ENCODE assay signal across 9 mouse cellular contexts in genomic region chr14:121579055-121579454, GRCm38 (mm10).
DNase-seq lines count a peak whose midpoint lies in the region; ATAC-seq and TF ChIP-seq lines count a peak whose summit lies in the region.
"Had no signal": no experiment of that assay in that cellular context is flagged by ENCODE, and none has a peak within 500 bp of the region (broad histone marks: within the 10 kb centered on the region; RNA-seq: fewer than 3 reads in every experiment).

No protein-coding gene starts in this region.

- DNase-seq in cerebellum, adult 2 months, result peak; percentile 41 to 57
- no peak for DNase-seq in cerebellum, adult 11 months
- peak; percentile 55 for DNase-seq in right cerebral cortex, postnatal 14 days
- DNase-seq in right cerebral cortex, postnatal 36 days (ENCODE audit: low spot score in 2 of 2), result no peak
- DNase-seq in c-Kit-positive CD71-positive TER-119-negative erythroid progenitor cells, embryonic 14.5 days (ENCODE audit: low read depth), result peak; percentile 13
- peak; percentile 80 for DNase-seq in limb, embryonic 11.5 days (ENCODE audit: low spot score)

- no peaks in the 10 kb centered on the region for H3K4me1 ChIP-seq in cerebellum, adult 2 months (ENCODE audit: control insufficient read depth, insufficient read depth, low read length)
- no peaks in the 10 kb centered on the region for H3K4me1 ChIP-seq in limb, embryonic 11.5 days (ENCODE audit: control insufficient read depth, insufficient read depth, low read length)
- H3K4me1 ChIP-seq in neural tube, embryonic 12.5 days, result no peaks in the 10 kb centered on the region
- H3K4me1 ChIP-seq: hindbrain, embryonic 15.5 days had no signal

- H3K27ac ChIP-seq in cerebellum, adult 2 months (ENCODE audit: insufficient read depth, low read length), result no peak overlapping the region
- no peak overlapping the region for H3K27ac ChIP-seq in limb, embryonic 11.5 days (replicated peaks; ENCODE audit: low read depth, low read length)
- H3K27ac ChIP-seq in neural tube, embryonic 12.5 days, result no peak overlapping the region
- H3K27ac ChIP-seq: hindbrain, embryonic 15.5 days had no signal

- H3K9me3 ChIP-seq in limb, embryonic 11.5 days (ENCODE audit: control insufficient read depth, low read length), result no peaks in the 10 kb centered on the region
- H3K9me3 ChIP-seq in neural tube, embryonic 12.5 days, result no peaks in the 10 kb centered on the region
- H3K9me3 ChIP-seq: hindbrain, embryonic 15.5 days had no signal

- no peaks in the 10 kb centered on the region for H3K27me3 ChIP-seq in cerebellum, adult 2 months (ENCODE audit: control insufficient read depth, insufficient read depth, low read length)
- H3K27me3 ChIP-seq in limb, embryonic 11.5 days (ENCODE audit: control insufficient read depth, insufficient read depth, low read length), result no peaks in the 10 kb centered on the region
- H3K27me3 ChIP-seq in neural tube, embryonic 12.5 days (replicated peaks), result no peaks in the 10 kb centered on the region
- H3K27me3 ChIP-seq: hindbrain, embryonic 15.5 days had no signal

- H3K4me3 ChIP-seq in cerebellum, adult 2 months (replicated peaks; ENCODE audit: insufficient read depth, low read depth, low read length), result no peak overlapping the region
- no peak overlapping the region for H3K4me3 ChIP-seq in limb, embryonic 11.5 days (ENCODE audit: low read depth, low read length)
- H3K4me3 ChIP-seq in neural tube, embryonic 12.5 days, result no peak overlapping the region
- H3K4me3 ChIP-seq: hindbrain, embryonic 15.5 days had no signal

- no peaks in the 10 kb centered on the region for H3K36me3 ChIP-seq in limb, embryonic 11.5 days (ENCODE audit: control insufficient read depth, insufficient read depth, low read length)
- no peaks in the 10 kb centered on the region for H3K36me3 ChIP-seq in neural tube, embryonic 12.5 days

- no peak for TF ChIP-seq POLR2A in cerebellum, adult 2 months (IDR thresholded peaks at IDR 0.05; ENCODE audit: borderline replicate concordance, insufficient read depth, low read length)

- H3K4me2 ChIP-seq in limb, embryonic 11.5 days (ENCODE audit: low read depth, severe bottlenecking), result no peak overlapping the region
- no peak overlapping the region for H3K4me2 ChIP-seq in neural tube, embryonic 12.5 days (replicated peaks)
- H3K4me2 ChIP-seq: hindbrain, embryonic 15.5 days had no signal

- peak; percentile 65; the same call in 1 of the 2 replicates for TF ChIP-seq CTCF in cerebellum, adult 2 months (IDR thresholded peaks at IDR 0.05; ENCODE audit: borderline replicate concordance, insufficient read depth, low read depth, low read length)

- H3K9ac ChIP-seq in limb, embryonic 11.5 days (ENCODE audit: low read length), result no peak overlapping the region
- no peak overlapping the region for H3K9ac ChIP-seq in neural tube, embryonic 12.5 days
- H3K9ac ChIP-seq: hindbrain, embryonic 15.5 days had no signal

- 53% methylated on average over 3 of the region's 3 CpGs for WGBS in cerebellum, adult 2 months
- 39% methylated on average over 3 of the region's 3 CpGs for WGBS in limb, embryonic 11.5 days
- 44% methylated on average over 3 of the region's 3 CpGs for WGBS in neural tube, embryonic 12.5 days

- peak; percentile 56 to 76; a peak in 3 of 4 replicates for ATAC-seq in hematopoietic stem cell, adult 5-6 weeks (replicated peaks in 1 of 2; ENCODE audit: insufficient read depth in 1 of 2, low FRiP score in 2 of 2, low TSS enrichment in 1 of 2, low read depth in 1 of 2, poor library complexity in 2 of 2, severe bottlenecking in 2 of 2)
- ATAC-seq in limb, embryonic 11.5 days (ENCODE audit: insufficient number of reproducible peaks, low FRiP score, low TSS enrichment, low read depth), result no peak
- ATAC-seq in neural tube, embryonic 12.5 days (ENCODE audit: low FRiP score, low read depth), result 0 out of 2 replicates have a peak, but pooled peaks have one; percentile 37

Comparison
In these comparisons a context has a peak if more than half of its experiments do, and no peak if none do; other contexts are left out.
1. DNase-seq: peak in cerebellum, adult 2 months (2 of 2), right cerebral cortex, postnatal 14 days (single experiment), c-Kit-positive CD71-positive TER-119-negative erythroid progenitor cells, embryonic 14.5 days (single experiment) and limb, embryonic 11.5 days (single experiment); none in cerebellum, adult 11 months (single experiment) and right cerebral cortex, postnatal 36 days (0 of 2).